Mouse (Mus musculus): ENCODE measurements around the gene St8sia6.

DNA sequence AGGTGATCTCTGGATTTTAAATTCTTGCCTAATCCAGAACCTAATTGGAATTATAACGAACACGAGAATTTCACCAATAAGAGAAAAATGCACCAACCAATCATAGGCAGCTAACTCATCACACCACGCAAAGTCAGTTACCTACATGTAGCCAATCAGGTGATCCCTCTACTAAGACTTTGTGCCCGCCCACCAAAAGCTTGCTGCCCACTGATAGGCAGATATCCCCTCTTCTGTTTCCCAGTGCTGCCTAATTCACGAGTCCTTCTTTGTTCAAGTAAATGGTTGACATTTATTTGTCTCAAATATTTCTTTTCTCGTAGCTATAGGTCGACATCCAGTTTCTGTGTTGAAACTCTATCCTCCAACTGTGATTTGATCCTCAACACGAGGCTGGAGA, 582 bp upstream of the St8sia6 start:
- no peak for TF ChIP-seq CTCF (conservative IDR thresholded peaks at IDR 0.05; ENCODE audit: low read length)
- TF ChIP-seq POU5F1 (IDR thresholded peaks at IDR 0.05; ENCODE audit: borderline replicate concordance, low read length), result no peak
- TF ChIP-seq NANOG (IDR thresholded peaks at IDR 0.05; ENCODE audit: borderline replicate concordance, low read length), result no peak

Measured in E14TG2a.4 (cell line).